Mouse (Mus musculus): ENCODE results near the gene Ap3m1. TPM values are rescaled to one million over a fixed set of nuclear protein-coding genes. Genes with fewer than 3 reads are reported as not detected.

Ap3m1 gene
- polyA plus RNA-seq, 1 experiment from 2014 or later: 78.9 TPM

GRCm38 (mm10) chr14:21064321-21064720, 12.0 kb upstream of the Ap3m1 start:
- H3K4me3 ChIP-seq: no peak overlapping the region
- no peak for ATAC-seq (ENCODE audit: low FRiP score, low read depth)
- peaks cover 5% of the 10 kb centered on the region; the same call in 1 of the 2 replicates for H3K4me1 ChIP-seq
- no peaks in the 10 kb centered on the region for H3K36me3 ChIP-seq
- H3K4me2 ChIP-seq (replicated peaks): no peak overlapping the region
- 32% methylated on average over 1 of the region's 1 CpGs for WGBS
- no peak overlapping the region for H3K27ac ChIP-seq
- no peaks in the 10 kb centered on the region for H3K9me3 ChIP-seq
- no peak overlapping the region for H3K9ac ChIP-seq
- no peaks in the 10 kb centered on the region for H3K27me3 ChIP-seq

GRCm38 (mm10) chr14:21062766-21063513, 10.6 kb upstream of the Ap3m1 start:
- WGBS: 45% methylated on average over 5 of the region's 5 CpGs
- H3K27me3 ChIP-seq: no peaks in the 10 kb centered on the region
- H3K9me3 ChIP-seq: no peaks in the 10 kb centered on the region
- no peak for ATAC-seq (ENCODE audit: low FRiP score, low read depth)
- no peak overlapping the region for H3K27ac ChIP-seq
- no peaks in the 10 kb centered on the region for H3K36me3 ChIP-seq
- peaks cover 5% of the 10 kb centered on the region; the same call in 1 of the 2 replicates for H3K4me1 ChIP-seq
- H3K4me3 ChIP-seq: no peak overlapping the region
- H3K4me2 ChIP-seq (replicated peaks): no peak overlapping the region
- no peak overlapping the region for H3K9ac ChIP-seq

DNA sequence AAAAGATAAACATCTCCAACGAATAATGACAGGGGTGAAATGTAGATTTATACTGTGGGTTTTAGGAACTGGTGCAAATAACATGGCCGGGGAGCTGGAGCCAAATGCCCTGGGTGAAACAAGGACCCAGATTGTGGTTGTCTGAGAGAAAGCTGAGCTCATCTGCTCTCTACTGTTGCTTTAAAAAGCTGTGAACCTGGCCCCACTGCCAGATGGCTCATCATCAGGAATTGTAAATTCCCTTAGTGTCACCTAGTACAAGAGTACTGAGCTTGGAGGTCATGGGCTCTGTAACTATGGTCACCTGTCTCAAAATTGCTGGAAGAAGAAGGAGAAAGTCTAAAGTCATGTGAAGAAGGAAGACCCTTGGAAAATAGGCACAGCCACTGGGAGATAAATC, 6.7 kb upstream of the Ap3m1 start:
- Histone ChIP-seq H3K4me3 (no peak overlapping the region), H3K27ac (no peak overlapping the region), H3K4me2 (replicated peaks) (no peak overlapping the region), H3K9ac (no peak overlapping the region), H3K4me1 (peaks cover 5% of the 10 kb centered on the region; the same call in 1 of the 2 replicates), H3K27me3 (no peaks in the 10 kb centered on the region), H3K9me3 (no peaks in the 10 kb centered on the region), H3K36me3 (0 out of 2 replicates have a peak, but pooled peaks cover 4% of the 10 kb centered on the region)
- WGBS: 81% methylated on average over 2 of the region's 2 CpGs
- ATAC-seq (ENCODE audit: low FRiP score, low read depth): no peak

DNA sequence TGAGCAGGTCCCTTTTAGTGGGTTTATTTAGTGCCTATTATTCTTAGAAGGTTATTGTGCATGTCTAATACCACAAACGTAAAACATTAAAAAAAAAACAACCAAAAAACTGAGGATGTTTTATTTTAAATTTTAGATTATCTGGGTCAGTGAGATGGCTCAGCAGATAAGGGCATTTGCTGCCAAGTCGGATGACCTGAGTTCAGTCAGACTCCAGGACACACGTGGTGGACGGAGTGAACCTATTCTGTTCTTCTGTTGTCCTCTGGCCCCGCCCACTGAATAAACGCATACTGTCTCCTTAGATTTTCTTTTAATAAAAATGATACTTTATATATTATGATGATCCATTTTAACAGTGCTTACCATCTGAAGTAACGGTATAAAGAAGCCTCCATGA, 1.3 kb upstream of the Ap3m1 start:
- no peak for ATAC-seq (ENCODE audit: low FRiP score, low read depth)
- 56% methylated on average over 7 of the region's 7 CpGs for WGBS
- Histone ChIP-seq H3K9me3 (peaks cover 3% of the 10 kb centered on the region; the same call in 1 of the 2 replicates), H3K4me2 (replicated peaks) (peak overlapping the region; percentile 80), H3K9ac (no peak overlapping the region), H3K27ac (no peak overlapping the region), H3K4me3 (peak overlapping the region; percentile 92), H3K27me3 (no peaks in the 10 kb centered on the region), H3K36me3 (0 out of 2 replicates have a peak, but pooled peaks cover 4% of the 10 kb centered on the region), H3K4me1 (peaks cover 9% of the 10 kb centered on the region)

DNA sequence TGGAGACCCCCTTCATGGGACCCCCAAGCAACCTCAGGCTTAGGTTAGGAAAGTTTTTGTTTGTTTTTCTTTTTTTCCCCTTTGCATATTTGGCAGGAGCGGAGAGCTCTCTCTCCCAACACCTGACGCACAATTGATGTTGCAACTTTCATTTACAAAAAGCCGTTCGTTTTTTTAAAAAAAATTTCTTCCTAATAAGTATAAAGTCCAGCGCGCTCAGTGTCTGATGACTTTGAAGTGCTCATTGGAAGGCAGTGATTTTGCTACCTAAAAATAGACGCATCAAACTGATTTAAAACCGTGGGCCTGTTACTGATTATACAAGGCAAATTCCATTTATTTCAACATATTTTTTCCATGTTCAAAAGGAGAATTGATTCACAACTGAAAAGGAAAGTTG, 843 bp upstream of the Ap3m1 start:
- WGBS: 6% methylated on average over 8 of the region's 8 CpGs
- H3K27me3 ChIP-seq: no peaks in the 10 kb centered on the region
- peak overlapping the region; percentile 89; the same call in 1 of the 2 replicates for H3K27ac ChIP-seq
- 0 out of 2 replicates have a peak, but pooled peaks cover 4% of the 10 kb centered on the region for H3K36me3 ChIP-seq
- H3K4me1 ChIP-seq: peaks cover 9% of the 10 kb centered on the region
- peak overlapping the region; percentile 80 for H3K4me2 ChIP-seq (replicated peaks)
- peaks cover 3% of the 10 kb centered on the region; the same call in 1 of the 2 replicates for H3K9me3 ChIP-seq
- ATAC-seq (ENCODE audit: low FRiP score, low read depth): no peak
- H3K4me3 ChIP-seq: peak overlapping the region; percentile 92
- H3K9ac ChIP-seq: peak overlapping the region; percentile 68

DNA sequence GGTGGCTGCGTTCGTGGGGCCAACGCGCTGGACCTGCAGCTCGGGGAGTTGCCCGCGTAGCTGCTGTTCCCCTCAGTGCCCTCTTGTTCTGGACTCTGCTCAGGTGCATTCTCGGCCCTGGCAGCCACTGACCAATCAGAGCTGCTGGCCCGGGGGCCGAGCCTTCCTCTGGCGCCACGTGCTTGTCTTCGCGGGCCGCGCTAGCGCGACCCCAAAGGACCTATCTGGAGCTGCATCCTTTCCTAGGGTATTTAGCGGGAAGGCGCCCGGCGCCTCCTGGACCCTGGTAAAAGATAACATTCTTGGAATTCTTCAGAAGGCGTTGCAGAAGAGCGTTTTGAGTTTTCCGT, 448 bp upstream of the Ap3m1 start:
- peak overlapping the region; percentile 89; the same call in 1 of the 2 replicates for H3K27ac ChIP-seq
- peaks cover 9% of the 10 kb centered on the region for H3K4me1 ChIP-seq
- peak; percentile 81 for ATAC-seq (ENCODE audit: low FRiP score, low read depth)
- peak overlapping the region; percentile 80 for H3K4me2 ChIP-seq (replicated peaks)
- no peaks in the 10 kb centered on the region for H3K27me3 ChIP-seq
- peaks cover 3% of the 10 kb centered on the region; the same call in 1 of the 2 replicates for H3K9me3 ChIP-seq
- H3K9ac ChIP-seq: peak overlapping the region; percentile 68
- H3K4me3 ChIP-seq: peak overlapping the region; percentile 92
- WGBS: under 1% methylated on average over 25 of the region's 25 CpGs
- 0 out of 2 replicates have a peak, but pooled peaks cover 4% of the 10 kb centered on the region for H3K36me3 ChIP-seq

DNA sequence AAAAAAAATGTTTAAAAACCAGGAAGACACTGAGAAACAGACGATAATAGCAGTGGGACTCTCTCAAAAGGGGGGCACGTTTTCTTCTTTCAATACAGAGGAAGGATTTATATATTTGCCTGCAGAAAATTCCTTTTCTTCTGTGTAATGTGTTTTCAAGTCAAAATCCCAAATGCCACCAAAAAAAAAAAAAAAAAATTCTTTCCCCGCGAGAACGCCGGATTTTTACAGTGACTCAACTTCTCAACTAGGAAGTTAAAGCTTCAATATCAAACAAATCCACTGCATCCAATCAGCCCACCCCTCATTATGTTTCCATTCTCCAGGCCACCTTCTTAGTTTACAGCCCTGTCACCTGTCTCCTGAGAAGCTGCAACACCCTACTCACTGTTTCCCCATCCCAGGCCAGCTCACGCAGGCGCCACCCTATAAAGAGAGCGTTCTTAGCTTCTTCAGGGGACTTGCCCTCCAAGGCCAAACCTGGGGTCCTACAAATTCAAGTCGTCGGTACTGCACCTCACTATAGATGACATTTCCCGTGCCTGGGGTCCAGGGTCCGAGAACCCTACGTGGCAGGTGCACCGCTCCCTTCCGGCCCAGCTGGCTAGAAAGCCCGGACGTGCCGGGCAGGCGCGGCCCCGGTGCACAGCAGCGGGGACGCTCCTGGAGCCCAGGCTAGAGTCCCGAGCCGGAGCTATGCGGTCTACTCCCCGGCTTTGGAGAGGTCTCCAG, 762 bp downstream of the Ap3m1 start:
- H3K9me3 ChIP-seq: peaks cover 3% of the 10 kb centered on the region; the same call in 1 of the 2 replicates
- H3K9ac ChIP-seq: peak overlapping the region; percentile 84
- peaks cover 9% of the 10 kb centered on the region for H3K4me1 ChIP-seq
- H3K27me3 ChIP-seq: no peaks in the 10 kb centered on the region
- H3K36me3 ChIP-seq: 0 out of 2 replicates have a peak, but pooled peaks cover under 1% of the 10 kb centered on the region
- ATAC-seq (ENCODE audit: low FRiP score, low read depth): 0 out of 2 replicates have a peak, but pooled peaks have one; percentile 0
- H3K4me2 ChIP-seq (replicated peaks): peak overlapping the region; percentile 80
- peak overlapping the region; percentile 92 for H3K4me3 ChIP-seq
- 8% methylated on average over 28 of the region's 28 CpGs for WGBS
- H3K27ac ChIP-seq: peak overlapping the region; percentile 89

GRCm38 (mm10) chr14:21050734-21051133, 1.6 kb downstream of the Ap3m1 start:
- no peak overlapping the region for H3K27ac ChIP-seq
- H3K4me1 ChIP-seq: peaks cover 9% of the 10 kb centered on the region
- H3K9ac ChIP-seq: no peak overlapping the region
- no peak for ATAC-seq (ENCODE audit: low FRiP score, low read depth)
- peaks cover 3% of the 10 kb centered on the region; the same call in 1 of the 2 replicates for H3K9me3 ChIP-seq
- WGBS: 74% methylated on average over 3 of the region's 3 CpGs
- H3K27me3 ChIP-seq: no peaks in the 10 kb centered on the region
- H3K4me3 ChIP-seq: peak overlapping the region; percentile 92
- no peak overlapping the region for H3K4me2 ChIP-seq (replicated peaks)
- H3K36me3 ChIP-seq: no peaks in the 10 kb centered on the region

DNA sequence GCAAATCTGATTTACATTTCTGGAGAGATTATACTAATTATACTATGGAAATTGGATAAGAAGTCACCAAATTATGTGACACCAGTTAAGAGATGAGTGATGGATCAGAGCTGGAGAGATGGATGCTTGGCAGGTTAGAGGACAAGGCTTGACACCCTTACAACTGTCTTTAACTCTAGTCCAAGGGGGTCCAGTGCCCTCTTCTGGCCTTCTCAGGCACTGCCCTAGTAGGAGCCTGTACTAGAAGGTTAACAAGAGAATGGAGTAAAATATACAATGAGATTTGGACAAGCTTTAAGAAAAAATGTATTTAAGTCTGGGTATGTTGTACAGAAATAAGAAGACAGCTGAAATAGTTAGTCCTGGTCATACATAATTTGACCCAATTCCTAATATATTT, 3.4 kb downstream of the Ap3m1 start:
- ATAC-seq (ENCODE audit: low FRiP score, low read depth): no peak

DNA sequence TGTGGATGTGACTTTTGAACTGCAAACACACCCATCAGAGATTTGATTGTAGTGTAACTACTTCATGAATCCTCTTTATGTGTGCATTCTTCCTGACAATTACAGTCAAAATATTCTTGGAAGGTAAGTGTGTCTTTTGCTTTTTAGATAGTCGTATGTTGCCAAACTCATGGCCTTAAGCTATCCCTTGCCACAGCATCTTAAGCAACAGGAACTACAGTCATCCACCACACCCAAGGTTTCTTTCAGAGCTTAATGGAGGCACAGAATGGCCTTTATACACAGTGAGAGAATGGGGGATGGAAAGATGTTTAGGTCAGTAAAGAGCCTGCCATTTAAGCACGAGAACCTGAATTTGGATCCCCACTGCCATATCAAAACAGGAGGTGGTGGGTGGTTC, 4.5 kb downstream of the Ap3m1 start:
- Histone ChIP-seq H3K27me3 (no peaks in the 10 kb centered on the region), H3K27ac (no peak overlapping the region), H3K4me2 (replicated peaks) (no peak overlapping the region), H3K36me3 (peaks cover 9% of the 10 kb centered on the region; the same call in 1 of the 2 replicates), H3K9me3 (peaks cover 3% of the 10 kb centered on the region; the same call in 1 of the 2 replicates), H3K4me3 (no peak overlapping the region), H3K9ac (no peak overlapping the region), H3K4me1 (peaks cover 9% of the 10 kb centered on the region)
- no peak for ATAC-seq (ENCODE audit: low FRiP score, low read depth)
- WGBS: 95% methylated on average over 2 of the region's 2 CpGs

More for the DNA sequence above, 3.4 kb downstream of the Ap3m1 start:
- no peak overlapping the region for H3K4me2 ChIP-seq (replicated peaks)
- H3K27me3 ChIP-seq: no peaks in the 10 kb centered on the region
- H3K4me1 ChIP-seq: peaks cover 9% of the 10 kb centered on the region
- H3K9me3 ChIP-seq: peaks cover 3% of the 10 kb centered on the region; the same call in 1 of the 2 replicates
- no peak overlapping the region for H3K4me3 ChIP-seq
- peaks cover 9% of the 10 kb centered on the region; the same call in 1 of the 2 replicates for H3K36me3 ChIP-seq
- no peak overlapping the region for H3K9ac ChIP-seq
- no peak overlapping the region for H3K27ac ChIP-seq

- WGBS: 85% methylated on average over 4 of the region's 4 CpGs
- no peaks in the 10 kb centered on the region for H3K4me1 ChIP-seq
- no peak for ATAC-seq (ENCODE audit: low FRiP score, low read depth)
- H3K36me3 ChIP-seq: peaks cover 53% of the 10 kb centered on the region
- no peak overlapping the region for H3K9ac ChIP-seq
- no peaks in the 10 kb centered on the region for H3K9me3 ChIP-seq
- no peak overlapping the region for H3K27ac ChIP-seq
- H3K4me3 ChIP-seq: no peak overlapping the region
- no peak overlapping the region for H3K4me2 ChIP-seq (replicated peaks)
- H3K27me3 ChIP-seq: no peaks in the 10 kb centered on the region
Measured at GRCm38 (mm10) chr14:21039623-21040022, 12.7 kb downstream of the Ap3m1 start.

- Histone ChIP-seq H3K27me3 (no peaks in the 10 kb centered on the region), H3K36me3 (peaks cover 54% of the 10 kb centered on the region), H3K4me3 (no peak overlapping the region), H3K27ac (no peak overlapping the region), H3K9ac (no peak overlapping the region), H3K4me1 (no peaks in the 10 kb centered on the region), H3K4me2 (replicated peaks) (no peak overlapping the region), H3K9me3 (no peaks in the 10 kb centered on the region)
- 92% methylated on average over 12 of the region's 12 CpGs for WGBS
- no peak for ATAC-seq (ENCODE audit: low FRiP score, low read depth)
Measured at GRCm38 (mm10) chr14:21039077-21039476, 13.2 kb downstream of the Ap3m1 start.
